Mouse (Mus musculus): ENCODE results near the gene Gfap. TPM values are rescaled to one million over a fixed set of nuclear protein-coding genes. Genes with fewer than 3 reads are reported as not detected.

Gfap gene
- polyA plus RNA-seq (2015; fragmentation: Nextera tagmentation; extraction: Ambion mirVana), result 0.74 and 0.92 TPM in 2 replicates

- Histone ChIP-seq H3K4me2 (ENCODE audit: low read depth, low read length) (no peak within 1 kb of the TSS), H3K4me1 (ENCODE audit: control insufficient read depth, insufficient read depth, low read length) (0 out of 2 replicates have a peak, but pooled peaks cover 3% of the 10 kb centered on the region), H3K36me3 (ENCODE audit: control insufficient read depth, insufficient read depth, low read length) (0 out of 2 replicates have a peak, but pooled peaks cover 2% of the 10 kb centered on the region), H3K9ac (ENCODE audit: low read length) (no peak within 1 kb of the TSS), H3K27ac (ENCODE audit: low read length) (no peak within 1 kb of the TSS), H3K4me3 (replicated peaks; ENCODE audit: low read length) (no peak within 1 kb of the TSS), H3K9me3 (replicated peaks; ENCODE audit: control insufficient read depth, low read length) (no peaks in the 10 kb centered on the region), H3K27me3 (ENCODE audit: control insufficient read depth, insufficient read depth, low read length) (no peaks in the 10 kb centered on the region; the same call in 1 of the 2 replicates)
- WGBS, result 8% methylated on average over 7 of the region's 7 CpGs
- peak; percentile 63 for ATAC-seq (ENCODE audit: insufficient read depth, low FRiP score)
These were observed at the start of gene Gfap for GRCm38 (mm10) chr11:102900763-102901162. Gfap (minus strand) TSS chr11:102900912.

- Histone ChIP-seq H3K4me2 (ENCODE audit: low read depth, low read length) (peak overlapping the region; percentile 61), H3K27me3 (ENCODE audit: control insufficient read depth, insufficient read depth, low read length) (peaks cover 56% of the 10 kb centered on the region), H3K4me3 (replicated peaks; ENCODE audit: low read length) (peak overlapping the region; percentile 50), H3K27ac (ENCODE audit: low read length) (no peak overlapping the region), H3K9me3 (replicated peaks; ENCODE audit: control insufficient read depth, low read length) (no peaks in the 10 kb centered on the region), H3K9ac (ENCODE audit: low read length) (peak overlapping the region; percentile 68), H3K36me3 (ENCODE audit: control insufficient read depth, insufficient read depth, low read length) (no peaks in the 10 kb centered on the region), H3K4me1 (ENCODE audit: control insufficient read depth, insufficient read depth, low read length) (peaks cover 22% of the 10 kb centered on the region; the same call in 1 of the 2 replicates)
- WGBS, result 4% methylated on average over 51 of the region's 51 CpGs
- 0 out of 2 replicates have a peak, but pooled peaks have one; percentile 18 for ATAC-seq (ENCODE audit: insufficient read depth, low FRiP score)
These were observed 47.6 kb upstream of the Gfap start for GRCm38 (mm10) chr11:102948043-102948961.

GRCm38 (mm10) chr11:102946992-102947343 is 46.3 kb upstream of the Gfap start:
- ATAC-seq (ENCODE audit: insufficient read depth, low FRiP score), result no peak
- H3K9ac ChIP-seq (ENCODE audit: low read length), result no peak overlapping the region
- H3K4me1 ChIP-seq (ENCODE audit: control insufficient read depth, insufficient read depth, low read length), result peaks cover 15% of the 10 kb centered on the region; the same call in 1 of the 2 replicates
- peaks cover 59% of the 10 kb centered on the region for H3K27me3 ChIP-seq (ENCODE audit: control insufficient read depth, insufficient read depth, low read length)
- 18% methylated on average over 8 of the region's 8 CpGs for WGBS
- H3K4me3 ChIP-seq (replicated peaks; ENCODE audit: low read length), result peak overlapping the region; percentile 44
- peak overlapping the region; percentile 73 for H3K4me2 ChIP-seq (ENCODE audit: low read depth, low read length)
- H3K36me3 ChIP-seq (ENCODE audit: control insufficient read depth, insufficient read depth, low read length), result no peaks in the 10 kb centered on the region
- no peak overlapping the region for H3K27ac ChIP-seq (ENCODE audit: low read length)
- H3K9me3 ChIP-seq (replicated peaks; ENCODE audit: control insufficient read depth, low read length), result no peaks in the 10 kb centered on the region

GRCm38 (mm10) chr11:102946265-102946991 is 45.7 kb upstream of the Gfap start, which contains the start of gene C1ql1:
C1ql1 (minus strand) TSS chr11:102946688.
- Histone ChIP-seq H3K4me3 (replicated peaks; ENCODE audit: low read length) (peak within 1 kb of the TSS; percentile 44), H3K27me3 (ENCODE audit: control insufficient read depth, insufficient read depth, low read length) (peaks cover 61% of the 10 kb centered on the region), H3K9ac (ENCODE audit: low read length) (peak within 1 kb of the TSS; percentile 44), H3K4me1 (ENCODE audit: control insufficient read depth, insufficient read depth, low read length) (peaks cover 15% of the 10 kb centered on the region; the same call in 1 of the 2 replicates), H3K4me2 (ENCODE audit: low read depth, low read length) (peak within 1 kb of the TSS; percentile 73), H3K9me3 (replicated peaks; ENCODE audit: control insufficient read depth, low read length) (no peaks in the 10 kb centered on the region), H3K36me3 (ENCODE audit: control insufficient read depth, insufficient read depth, low read length) (no peaks in the 10 kb centered on the region), H3K27ac (ENCODE audit: low read length) (no peak within 1 kb of the TSS)
- ATAC-seq (ENCODE audit: insufficient read depth, low FRiP score), result peak; percentile 95
- WGBS, result under 1% methylated on average over 76 of the region's 87 CpGs

GRCm38 (mm10) chr11:102945306-102946264 is 44.9 kb upstream of the Gfap start:
- ATAC-seq (ENCODE audit: insufficient read depth, low FRiP score), result peak; percentile 3; the same call in 1 of the 2 replicates
- H3K27me3 ChIP-seq (ENCODE audit: control insufficient read depth, insufficient read depth, low read length), result peaks cover 63% of the 10 kb centered on the region
- H3K4me3 ChIP-seq (replicated peaks; ENCODE audit: low read length), result peak overlapping the region; percentile 44
- 2% methylated on average over 53 of the region's 54 CpGs for WGBS
- no peaks in the 10 kb centered on the region for H3K36me3 ChIP-seq (ENCODE audit: control insufficient read depth, insufficient read depth, low read length)
- no peaks in the 10 kb centered on the region for H3K9me3 ChIP-seq (replicated peaks; ENCODE audit: control insufficient read depth, low read length)
- peak overlapping the region; percentile 44 for H3K9ac ChIP-seq (ENCODE audit: low read length)
- H3K4me1 ChIP-seq (ENCODE audit: control insufficient read depth, insufficient read depth, low read length), result peaks cover 15% of the 10 kb centered on the region; the same call in 1 of the 2 replicates
- H3K4me2 ChIP-seq (ENCODE audit: low read depth, low read length), result peak overlapping the region; percentile 73
- no peak overlapping the region for H3K27ac ChIP-seq (ENCODE audit: low read length)

- no peaks in the 10 kb centered on the region for H3K9me3 ChIP-seq (replicated peaks; ENCODE audit: control insufficient read depth, low read length)
- no peak overlapping the region for H3K27ac ChIP-seq (ENCODE audit: low read length)
- no peak overlapping the region for H3K4me3 ChIP-seq (replicated peaks; ENCODE audit: low read length)
- WGBS, result 62% methylated on average over 6 of the region's 6 CpGs
- no peak overlapping the region for H3K9ac ChIP-seq (ENCODE audit: low read length)
- no peak overlapping the region for H3K4me2 ChIP-seq (ENCODE audit: low read depth, low read length)
- no peak for ATAC-seq (ENCODE audit: insufficient read depth, low FRiP score)
- H3K36me3 ChIP-seq (ENCODE audit: control insufficient read depth, insufficient read depth, low read length), result no peaks in the 10 kb centered on the region
- peaks cover 16% of the 10 kb centered on the region for H3K4me1 ChIP-seq (ENCODE audit: control insufficient read depth, insufficient read depth, low read length)
- H3K27me3 ChIP-seq (ENCODE audit: control insufficient read depth, insufficient read depth, low read length), result peaks cover 36% of the 10 kb centered on the region
These were observed 40.5 kb upstream of the Gfap start for GRCm38 (mm10) chr11:102941236-102941635.

- Histone ChIP-seq H3K9ac (ENCODE audit: low read length) (no peak overlapping the region), H3K9me3 (replicated peaks; ENCODE audit: control insufficient read depth, low read length) (no peaks in the 10 kb centered on the region), H3K4me2 (ENCODE audit: low read depth, low read length) (no peak overlapping the region; the same call in 1 of the 2 replicates), H3K4me3 (replicated peaks; ENCODE audit: low read length) (no peak overlapping the region), H3K27ac (ENCODE audit: low read length) (no peak overlapping the region), H3K27me3 (ENCODE audit: control insufficient read depth, insufficient read depth, low read length) (peaks cover 15% of the 10 kb centered on the region), H3K36me3 (ENCODE audit: control insufficient read depth, insufficient read depth, low read length) (no peaks in the 10 kb centered on the region), H3K4me1 (ENCODE audit: control insufficient read depth, insufficient read depth, low read length) (peaks cover 8% of the 10 kb centered on the region)
- WGBS, result 28% methylated on average over 13 of the region's 13 CpGs
- ATAC-seq (ENCODE audit: insufficient read depth, low FRiP score), result peak; percentile 63; the same call in 1 of the 2 replicates
These were observed 38.4 kb upstream of the Gfap start for GRCm38 (mm10) chr11:102939024-102939675.
